Mouse (Mus musculus) forebrain, embryonic 14.5 days (tissue): Measurements from ENCODE around the gene Neb. TPM values are rescaled to one million over a fixed set of nuclear protein-coding genes. Genes with fewer than 3 reads are reported as not detected.

Experiments used
- ATAC-seq: fragments of 200-750 bp; cut with Nextera tagmentation; 2 replicates; pipeline ENCODE4 v1.8.0; 2017; ENCODE audit warnings: mild to moderate bottlenecking, moderate library complexity
- DNase-seq: peaks from one replicate; pipeline ENCODE4 v3.0.0-alpha.2; 2015; ENCODE audit warnings: low spot score
- H3K27ac ChIP-seq: fragments of 300-500 bp; sonication (generic); 2 replicates; pipeline ENCODE4 v1.5.1; 2014; ENCODE audit warnings: low read depth, mild to moderate bottlenecking, control low read depth, low read length, moderate library complexity
- H3K27me3 ChIP-seq: fragments of 300-500 bp; sonication (generic); replicated peaks from 2 replicates; pipeline ENCODE4 v1.6.1; 2014; ENCODE audit warnings: low read length, control low read depth, mixed read lengths; ENCODE audit not compliant: control insufficient read depth, insufficient read depth
- H3K36me3 ChIP-seq: fragments of 300-500 bp; sonication (generic); 2 replicates; pipeline ENCODE4 v1.6.1; 2014; ENCODE audit warnings: low read length, control low read depth; ENCODE audit not compliant: control insufficient read depth, insufficient read depth
- H3K4me1 ChIP-seq: fragments of 300-500 bp; sonication (generic); 2 replicates; pipeline ENCODE4 v1.6.1; 2014; ENCODE audit warnings: antibody characterized with exemption, low read length, control low read depth; ENCODE audit not compliant: control insufficient read depth, insufficient read depth
- H3K4me2 ChIP-seq: fragments of 300-500 bp; sonication (generic); 2 replicates; pipeline ENCODE4 v1.6.1; 2014; ENCODE audit warnings: mild to moderate bottlenecking, control low read depth, low read length
- H3K4me3 ChIP-seq: fragments of 300-500 bp; sonication (generic); 2 replicates; pipeline ENCODE4 v1.5.1; 2014; ENCODE audit warnings: low read depth, low read length, control low read depth
- H3K9ac ChIP-seq: fragments of 300-500 bp; sonication (generic); 2 replicates; pipeline ENCODE4 v1.6.1; 2014; ENCODE audit warnings: mild to moderate bottlenecking, low read length, control low read depth, moderate library complexity
- H3K9me3 ChIP-seq: fragments of 300-500 bp; sonication (generic); replicated peaks from 2 replicates; pipeline ENCODE4 v1.6.1; 2016; ENCODE audit warnings: low read length, control low read depth, mixed read lengths; ENCODE audit not compliant: control insufficient read depth
- WGBS: fragments of 180-500 bp; shearing (Covaris S2); extraction: QIAGEN DNeasy Blood & Tissue Kit; methylation state at CpG from one replicate; pipeline ENCODE4 v1.1.7; 2014; 5-methylcytosine and 5-hydroxymethylcytosine counted together
- polyA plus RNA-seq: library from polyadenylated mRNA; unstranded; fragments of >200 nt; fragmentation: Nextera tagmentation; extraction: Ambion mirVana; gene quantifications from 2 replicates; pipeline ENCODE4 v1.2.1, GENCODE M21; 2014

The Neb gene
- polyA plus RNA-seq = 3.6 and 5.6 TPM in 2 replicates

GRCm38 (mm10) chr2:52378448-52378804 is at the start of gene Neb:
TSS of gene Neb (minus strand) at chr2:52378474.
- no peaks in the 10 kb centered on the region for H3K27me3 ChIP-seq
- no peaks in the 10 kb centered on the region for H3K9me3 ChIP-seq
- no peak for DNase-seq
- 55% methylated on average over 7 of the region's 7 CpGs for WGBS
- no peak within 1 kb of the TSS for H3K4me2 ChIP-seq
- no peak within 1 kb of the TSS for H3K27ac ChIP-seq
- no peaks in the 10 kb centered on the region for H3K4me1 ChIP-seq
- ATAC-seq = peak; percentile 65
- H3K9ac ChIP-seq = no peak within 1 kb of the TSS
- H3K36me3 ChIP-seq = no peaks in the 10 kb centered on the region
- no peak within 1 kb of the TSS for H3K4me3 ChIP-seq

- Histone ChIP-seq H3K9me3 (no peaks in the 10 kb centered on the region), H3K4me2 (no peak overlapping the region), H3K27me3 (no peaks in the 10 kb centered on the region), H3K9ac (no peak overlapping the region), H3K4me3 (no peak overlapping the region), H3K27ac (no peak overlapping the region), H3K4me1 (peaks cover 7% of the 10 kb centered on the region; the same call in 1 of the 2 replicates), H3K36me3 (no peaks in the 10 kb centered on the region)
- ATAC-seq (no peak), DNase-seq (no peak)
- 87% methylated on average over 3 of the region's 3 CpGs for WGBS
Measured at GRCm38 (mm10) chr2:52427383-52427782, 49.1 kb upstream of the Neb start.

DNA sequence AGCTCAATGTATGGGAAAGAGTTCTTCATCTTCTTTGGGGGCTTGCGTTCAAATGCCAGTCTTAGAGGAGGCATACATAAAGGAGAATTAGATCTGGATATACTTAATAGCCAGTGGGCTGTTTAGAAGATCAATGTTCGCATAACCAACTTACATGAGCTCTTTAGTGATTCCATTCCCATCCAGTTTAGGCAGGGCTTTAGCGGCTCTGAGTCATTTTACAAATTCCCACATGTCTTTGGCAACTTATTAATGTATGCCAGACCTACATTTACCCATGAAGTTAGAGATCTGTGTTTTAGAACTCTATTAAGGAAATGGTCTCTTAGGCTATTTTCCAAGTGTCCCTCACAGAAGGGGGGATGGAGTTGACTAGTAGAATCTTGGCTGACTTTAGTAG is 47.8 kb upstream of the Neb start:
- no peak overlapping the region for H3K4me2 ChIP-seq
- H3K4me3 ChIP-seq = no peak overlapping the region
- H3K9me3 ChIP-seq = no peaks in the 10 kb centered on the region
- ATAC-seq (no peak), DNase-seq (no peak)
- no peak overlapping the region for H3K27ac ChIP-seq
- H3K27me3 ChIP-seq = no peaks in the 10 kb centered on the region
- H3K9ac ChIP-seq = no peak overlapping the region
- 94% methylated on average over 3 of the region's 3 CpGs for WGBS
- H3K4me1 ChIP-seq = peaks cover 11% of the 10 kb centered on the region
- H3K36me3 ChIP-seq = no peaks in the 10 kb centered on the region

- Histone ChIP-seq H3K9me3 (no peaks in the 10 kb centered on the region), H3K27me3 (no peaks in the 10 kb centered on the region), H3K27ac (no peak overlapping the region), H3K9ac (peak overlapping the region; percentile 95), H3K36me3 (no peaks in the 10 kb centered on the region), H3K4me2 (peak overlapping the region; percentile 69), H3K4me1 (peaks cover 12% of the 10 kb centered on the region), H3K4me3 (peak overlapping the region; percentile 93)
- DNase-seq (no peak), ATAC-seq (no peak)
- WGBS = 27% methylated on average over 10 of the region's 10 CpGs
Measured at GRCm38 (mm10) chr2:52425523-52425795, 47.2 kb upstream of the Neb start.

GRCm38 (mm10) chr2:52424747-52425522 is 46.7 kb upstream of the Neb start, which contains the start of gene Arl5a:
TSS of gene Arl5a (minus strand) at chr2:52424901.
- DNase-seq = peak; percentile 92
- Histone ChIP-seq H3K27ac (peak within 1 kb of the TSS; percentile 84), H3K4me3 (peak within 1 kb of the TSS; percentile 93), H3K9ac (peak within 1 kb of the TSS; percentile 95), H3K36me3 (no peaks in the 10 kb centered on the region), H3K4me2 (peak within 1 kb of the TSS; percentile 69), H3K9me3 (no peaks in the 10 kb centered on the region), H3K4me1 (peaks cover 12% of the 10 kb centered on the region), H3K27me3 (no peaks in the 10 kb centered on the region)
- peak; percentile 95 for ATAC-seq
- under 1% methylated on average over 47 of the region's 57 CpGs for WGBS

DNA sequence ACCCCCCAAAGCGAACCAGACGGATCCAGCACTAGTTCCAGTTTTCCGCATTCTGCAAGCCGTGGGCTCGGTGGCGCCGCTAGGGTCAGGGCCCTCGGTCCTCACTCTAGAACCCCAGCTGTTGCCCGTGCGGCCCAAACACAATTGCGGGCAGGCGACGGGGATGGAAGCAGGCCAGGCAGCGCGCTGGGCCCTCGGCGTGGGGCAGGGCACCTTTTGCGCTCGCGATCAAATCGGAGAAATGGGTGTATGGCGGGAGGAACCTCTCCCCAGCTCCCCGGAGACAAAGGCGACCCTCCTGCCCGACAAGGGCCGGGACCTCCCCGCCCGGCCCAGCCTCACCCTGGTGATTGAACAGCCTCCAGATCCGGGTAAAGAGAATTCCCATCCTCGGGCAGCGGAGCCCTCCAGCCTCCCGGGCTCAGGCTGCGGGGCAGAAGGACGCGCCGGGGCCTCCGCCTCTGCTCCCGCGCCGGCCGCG is 46.0 kb upstream of the Neb start:
- Histone ChIP-seq H3K27ac (peak overlapping the region; percentile 84), H3K27me3 (no peaks in the 10 kb centered on the region), H3K36me3 (no peaks in the 10 kb centered on the region), H3K9ac (peak overlapping the region; percentile 95), H3K4me2 (peak overlapping the region; percentile 69), H3K9me3 (no peaks in the 10 kb centered on the region), H3K4me3 (peak overlapping the region; percentile 93), H3K4me1 (peaks cover 12% of the 10 kb centered on the region)
- DNase-seq (peak; percentile 50), ATAC-seq (peak; percentile 83)
- WGBS = under 1% methylated on average over 41 of the region's 42 CpGs

GRCm38 (mm10) chr2:52423611-52424247 is 45.5 kb upstream of the Neb start:
- no peak for ATAC-seq
- Histone ChIP-seq H3K27ac (no peak overlapping the region), H3K4me2 (peak overlapping the region; percentile 69), H3K9ac (peak overlapping the region; percentile 95), H3K9me3 (no peaks in the 10 kb centered on the region), H3K27me3 (no peaks in the 10 kb centered on the region), H3K4me1 (peaks cover 12% of the 10 kb centered on the region), H3K36me3 (no peaks in the 10 kb centered on the region), H3K4me3 (peak overlapping the region; percentile 93)
- peak; percentile 53 for DNase-seq
- WGBS = 2% methylated on average over 16 of the region's 16 CpGs

DNA sequence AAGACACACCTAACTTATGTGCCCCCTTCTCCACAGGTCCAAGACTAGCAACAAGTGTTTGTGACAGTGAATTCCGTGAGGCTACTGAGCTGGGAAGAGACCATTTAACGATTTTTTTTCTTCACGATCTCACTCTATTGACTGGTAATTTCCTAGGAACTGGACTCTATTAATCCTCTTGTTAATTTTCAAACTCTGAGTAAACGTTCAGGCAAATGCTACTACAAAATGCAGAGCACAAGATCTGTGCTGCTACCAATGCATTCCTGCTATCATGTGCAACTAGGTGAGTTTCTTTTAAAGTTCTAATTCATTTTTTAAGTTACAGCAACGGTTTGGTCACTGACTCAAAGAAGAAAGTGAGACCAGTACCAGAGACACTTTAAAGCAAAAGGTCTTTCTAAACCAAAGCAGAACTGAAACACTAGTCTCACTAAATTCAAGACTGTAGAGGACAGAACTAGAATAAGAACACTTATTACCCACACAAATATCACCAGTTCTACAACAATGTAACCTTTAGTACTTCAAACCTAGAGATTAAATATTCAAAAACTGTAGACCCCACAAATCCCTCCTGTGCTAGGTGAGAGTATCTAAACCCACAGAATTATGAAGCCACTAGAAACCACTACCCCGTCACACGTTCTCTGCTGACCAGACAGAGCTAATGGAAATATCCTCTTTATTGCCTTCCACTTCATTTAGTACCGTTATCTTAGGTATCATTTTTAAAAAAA is 44.8 kb upstream of the Neb start:
- no peak for DNase-seq
- Histone ChIP-seq H3K4me1 (peaks cover 12% of the 10 kb centered on the region), H3K4me2 (peak overlapping the region; percentile 69)

More for the DNA sequence above, 44.8 kb upstream of the Neb start:
- H3K36me3 ChIP-seq = no peaks in the 10 kb centered on the region
- no peaks in the 10 kb centered on the region for H3K9me3 ChIP-seq
- peak overlapping the region; percentile 93 for H3K4me3 ChIP-seq
- ATAC-seq = no peak
- 40% methylated on average over 8 of the region's 8 CpGs for WGBS
- H3K27ac ChIP-seq = no peak overlapping the region
- no peaks in the 10 kb centered on the region for H3K27me3 ChIP-seq
- peak overlapping the region; percentile 95; the same call in 1 of the 2 replicates for H3K9ac ChIP-seq
